Mouse (Mus musculus) retina, postnatal 7 days (tissue): ENCODE measurements around the gene Pcbp3.

Experiments
- DNase-seq: peaks from one replicate; pipeline ENCODE4 v3.0.0-alpha.2; 2012; ENCODE audit warnings: low read depth, low spot score

The Pcbp3 gene

DNA sequence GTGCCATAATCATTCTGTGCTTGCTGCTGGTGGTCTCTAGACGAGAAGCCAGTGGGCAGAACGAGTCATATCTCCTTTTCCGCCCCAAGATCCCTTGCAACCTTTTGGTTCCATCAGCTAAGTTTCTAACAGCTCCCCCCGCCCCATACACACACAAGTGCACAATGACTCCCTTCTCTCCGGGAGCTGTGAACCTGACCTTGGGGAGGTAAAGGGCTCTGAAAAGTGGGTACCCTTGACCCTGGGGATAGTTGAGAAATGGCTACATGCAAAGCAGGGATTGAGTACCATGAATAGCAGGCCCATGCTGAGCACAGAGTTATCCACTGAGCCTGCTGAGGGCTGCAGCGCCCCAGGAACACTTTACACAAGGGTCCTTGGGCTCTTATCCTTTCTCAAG, 229.3 kb downstream of the Pcbp3 start:
- DNase-seq, result no peak

DNA sequence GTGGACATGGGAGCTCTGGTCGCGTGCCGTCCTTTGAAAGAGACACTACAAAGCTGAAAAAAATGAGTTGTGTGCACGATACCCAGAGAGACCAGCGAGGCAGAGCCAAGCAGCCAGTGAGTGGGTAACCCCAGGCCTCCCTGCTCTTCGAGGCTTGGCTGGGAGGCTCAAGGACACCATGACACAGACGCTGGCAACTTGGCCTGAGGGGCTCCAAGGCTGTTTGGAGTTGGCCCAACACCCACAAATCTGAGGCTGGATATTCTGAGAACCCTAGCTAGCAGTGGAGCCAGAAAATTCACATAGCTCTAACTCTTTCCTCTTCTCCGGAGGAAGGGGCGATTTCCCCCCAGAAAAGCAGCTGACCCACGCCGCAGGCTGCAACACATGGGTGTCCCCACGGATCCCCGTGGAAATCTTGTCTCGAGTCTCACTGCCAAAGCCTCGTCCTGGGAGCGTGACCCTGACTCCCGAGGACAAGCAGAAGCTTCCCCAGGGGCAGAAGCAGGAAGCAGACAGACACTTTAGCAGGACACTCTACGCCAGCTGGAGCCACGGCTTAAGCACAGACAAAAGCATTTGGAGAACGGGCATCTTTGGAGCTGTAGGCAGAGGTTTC, 230.0 kb downstream of the Pcbp3 start:
- no peak for DNase-seq

DNA sequence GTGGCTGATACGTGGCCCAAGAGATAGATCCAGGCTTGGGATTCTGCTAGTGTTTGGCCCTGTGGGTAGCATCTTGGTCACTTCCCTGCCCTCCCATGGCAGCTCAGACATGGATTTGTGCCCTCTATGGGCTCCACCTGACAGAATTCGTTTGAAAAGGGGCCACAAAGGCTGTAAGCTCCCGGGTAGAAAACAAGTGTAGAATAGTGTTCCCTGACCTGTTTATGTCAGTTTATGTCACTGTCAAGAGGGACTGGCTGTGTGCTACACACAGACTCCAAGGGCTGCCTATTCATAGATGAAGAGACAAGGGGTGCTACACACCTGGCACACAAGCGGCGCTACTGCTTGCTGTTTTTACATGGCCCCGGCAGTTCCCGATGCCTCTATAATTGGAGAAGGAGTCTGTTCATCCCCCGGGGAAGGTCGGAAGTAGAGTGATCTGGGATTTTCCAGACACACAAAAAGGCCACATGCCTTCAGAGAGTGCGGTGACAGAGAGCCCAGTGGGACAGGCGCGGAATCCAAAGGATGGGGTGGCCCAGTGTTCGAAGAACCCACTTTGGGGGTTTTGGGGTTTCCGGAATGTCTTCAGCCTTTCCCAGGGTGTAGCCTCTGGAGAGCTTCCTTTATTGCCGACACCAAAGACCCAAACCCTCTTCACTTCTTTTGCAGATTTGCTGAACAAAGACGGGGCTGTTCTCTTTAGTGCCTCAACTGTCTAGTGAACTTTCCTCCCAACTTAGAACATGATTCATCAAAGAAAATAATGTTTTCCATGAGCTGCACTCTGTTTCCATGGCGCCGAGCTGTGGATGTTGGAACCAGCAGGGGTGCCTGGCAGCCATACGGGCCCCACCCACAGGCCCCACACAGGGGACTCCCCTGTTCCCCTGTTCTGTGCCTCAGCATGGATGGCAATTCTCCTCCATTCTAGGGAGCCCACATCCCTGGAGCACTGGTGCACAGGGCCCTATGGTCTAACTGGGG, 231.8 kb downstream of the Pcbp3 start:
- DNase-seq, result peak; percentile 30

DNA sequence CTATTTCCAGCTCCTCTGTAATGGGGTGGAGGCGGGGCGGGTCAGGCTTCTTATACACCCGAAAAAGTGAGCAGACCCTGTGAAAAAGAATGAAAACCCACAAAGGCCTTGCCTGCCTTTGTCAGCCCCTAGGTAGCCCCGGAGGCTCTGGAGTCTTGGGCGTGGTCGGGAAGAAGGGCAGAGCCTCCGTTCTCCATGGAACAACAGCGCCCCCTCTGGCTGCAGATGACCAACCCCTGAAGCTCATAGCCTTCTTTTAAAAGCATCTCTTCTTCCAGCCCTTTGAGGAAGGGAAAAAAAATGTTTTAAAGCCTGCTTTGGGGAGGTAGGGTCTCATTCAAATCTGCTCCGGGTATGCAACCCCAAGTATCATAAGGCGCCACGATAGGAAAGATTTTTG, 233.3 kb downstream of the Pcbp3 start:
- DNase-seq, result peak; percentile 33

DNA sequence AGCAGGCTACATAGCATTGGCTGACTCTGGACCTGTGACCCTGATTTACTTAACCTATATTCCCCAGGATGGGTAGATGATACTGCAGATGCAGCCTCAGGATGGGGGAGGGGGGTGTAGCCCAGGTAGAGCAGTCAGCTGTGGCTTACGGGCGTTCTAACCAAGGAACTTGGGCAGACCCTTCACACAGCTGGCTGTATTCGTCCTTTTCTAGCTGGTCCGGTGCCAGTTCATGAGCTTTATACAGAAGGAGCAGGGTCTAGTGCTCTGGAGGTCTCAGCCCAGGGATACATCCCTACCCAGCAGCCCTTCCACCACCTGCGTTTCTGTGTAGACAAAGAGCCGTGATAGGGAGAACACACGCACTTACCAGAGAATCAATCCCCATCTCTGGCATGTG, 234.4 kb downstream of the Pcbp3 start:
- no peak for DNase-seq

DNA sequence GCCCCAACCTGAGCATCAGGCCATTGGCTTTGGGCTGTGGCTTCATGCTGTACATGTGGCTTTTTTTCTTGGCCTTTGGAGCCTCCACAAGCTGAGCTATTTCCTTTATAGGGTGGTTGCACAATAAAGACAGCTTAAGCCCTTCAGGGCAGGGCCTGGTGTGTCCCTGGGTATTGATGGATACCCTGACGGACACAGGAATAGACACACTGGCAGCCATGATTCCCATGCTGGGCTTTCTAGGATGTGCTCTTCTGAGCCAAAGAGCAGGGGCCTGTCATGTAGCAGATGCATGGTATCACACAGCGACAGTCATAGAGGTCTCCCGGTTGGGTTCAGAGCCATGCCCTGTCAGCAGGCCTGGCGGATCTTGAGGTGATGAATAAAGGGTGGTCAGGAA, 234.8 kb downstream of the Pcbp3 start:
- DNase-seq, result no peak

DNA sequence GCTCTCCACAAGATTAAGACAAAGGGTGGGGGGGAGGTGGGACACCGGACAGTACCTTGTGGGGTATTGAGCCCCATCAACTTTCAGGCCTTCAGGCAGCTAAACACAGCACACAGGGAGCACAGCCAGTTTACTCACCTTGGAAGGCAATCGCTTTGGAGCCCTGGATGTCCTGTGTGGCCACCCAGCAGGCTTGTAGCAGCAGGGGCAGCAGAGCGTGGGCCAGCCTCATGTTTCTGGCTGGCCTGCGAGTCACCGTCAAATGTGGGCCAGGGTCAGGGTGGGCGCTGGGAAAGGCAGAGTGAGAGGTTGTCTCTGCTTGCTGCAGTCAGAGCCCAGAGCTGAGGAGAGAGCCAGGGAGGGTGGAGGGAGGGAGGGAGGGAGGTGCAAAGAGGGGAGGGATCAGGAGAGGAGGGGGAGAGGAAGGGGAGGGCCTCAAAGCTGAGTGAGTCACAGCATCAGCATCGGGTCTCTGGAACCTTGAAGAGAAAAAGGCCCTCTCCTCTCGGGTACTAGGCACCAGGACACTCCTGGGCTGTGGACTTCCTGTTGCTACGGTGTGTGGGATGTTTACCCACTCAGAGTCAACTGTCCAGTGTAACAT, 235.9 kb downstream of the Pcbp3 start, which contains the start of gene Col6a1:
Gene Col6a1 (minus strand): TSS at position 487 of the 604 bp plus-strand sequence.
- no peak for DNase-seq

DNA sequence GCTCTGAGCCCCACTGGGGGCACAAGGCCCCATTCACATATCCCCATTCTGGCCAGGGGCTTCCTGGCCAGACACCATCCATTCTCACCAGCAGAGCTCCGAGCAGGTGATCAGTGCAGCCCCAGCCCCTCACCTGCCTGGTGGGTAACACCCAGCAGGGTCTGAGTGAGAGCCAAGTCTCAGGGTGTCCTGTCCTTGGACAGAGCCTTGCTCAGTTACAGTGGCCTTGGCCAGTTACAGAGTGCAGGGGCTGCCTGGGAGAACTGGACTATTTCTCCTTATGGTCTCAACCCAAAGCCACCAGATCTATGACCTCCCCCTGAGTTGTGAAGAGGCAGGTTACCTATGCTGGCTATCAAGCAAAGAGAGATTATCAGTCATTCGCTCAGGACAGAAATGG, 236.6 kb downstream of the Pcbp3 start:
- no peak for DNase-seq

DNA sequence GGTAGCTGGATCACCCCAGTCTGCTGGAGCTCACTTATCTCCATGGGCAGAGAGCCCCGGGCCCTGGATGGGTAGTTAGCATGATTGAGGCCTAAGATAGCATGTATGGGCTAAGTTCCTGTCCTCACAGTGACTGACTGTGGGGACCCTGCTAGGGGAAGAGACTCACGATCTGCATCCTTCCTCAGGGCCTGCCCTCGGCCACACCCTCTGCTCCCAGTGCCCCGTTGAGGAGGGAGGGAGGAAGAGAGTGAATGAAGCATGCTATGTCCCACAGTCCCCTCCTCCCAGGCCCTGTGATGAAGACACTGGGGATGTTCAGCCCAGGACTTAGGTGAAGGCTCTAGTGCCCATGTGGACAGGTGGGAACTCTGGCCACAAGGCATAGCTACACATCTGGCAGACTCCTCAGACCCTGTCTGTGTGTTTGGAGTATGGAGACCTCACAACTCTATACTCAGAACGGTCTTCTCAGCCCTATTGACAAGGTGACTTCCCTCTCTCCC, 237.4 kb downstream of the Pcbp3 start:
- no peak for DNase-seq

DNA sequence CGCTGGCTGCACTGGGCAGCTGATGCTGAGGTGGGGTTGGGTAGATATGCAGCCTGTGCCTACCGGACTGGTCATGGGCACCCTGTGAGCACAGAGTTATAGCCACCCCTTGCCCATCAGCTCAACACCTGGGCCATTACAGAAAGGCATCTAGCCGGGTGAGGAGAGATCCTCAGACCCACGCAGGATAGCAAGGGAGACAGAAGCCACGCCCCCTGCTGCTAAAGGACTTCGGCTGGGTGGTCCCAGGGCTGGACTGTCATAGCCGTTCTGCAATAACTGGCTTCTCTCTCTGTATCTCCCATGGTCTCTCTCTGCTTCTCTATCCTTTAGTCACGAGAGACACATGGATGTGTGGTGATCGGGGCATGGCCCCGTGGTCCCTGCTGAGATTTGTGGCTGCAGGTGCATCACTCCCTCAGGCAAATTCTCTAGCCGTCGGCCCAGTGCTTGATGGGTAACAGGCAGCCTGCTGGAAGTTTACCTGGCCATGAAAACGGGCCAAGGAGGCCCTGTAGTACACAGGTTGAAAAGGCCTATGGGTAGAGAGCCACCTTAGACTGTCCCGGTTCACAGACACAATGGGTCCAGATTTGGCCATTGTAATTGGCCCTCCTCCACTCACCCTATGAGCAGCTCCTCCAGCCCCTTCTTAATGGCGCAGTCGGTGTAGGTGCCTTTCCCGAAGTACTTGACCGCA, 238.8 kb downstream of the Pcbp3 start:
- no peak for DNase-seq

DNA sequence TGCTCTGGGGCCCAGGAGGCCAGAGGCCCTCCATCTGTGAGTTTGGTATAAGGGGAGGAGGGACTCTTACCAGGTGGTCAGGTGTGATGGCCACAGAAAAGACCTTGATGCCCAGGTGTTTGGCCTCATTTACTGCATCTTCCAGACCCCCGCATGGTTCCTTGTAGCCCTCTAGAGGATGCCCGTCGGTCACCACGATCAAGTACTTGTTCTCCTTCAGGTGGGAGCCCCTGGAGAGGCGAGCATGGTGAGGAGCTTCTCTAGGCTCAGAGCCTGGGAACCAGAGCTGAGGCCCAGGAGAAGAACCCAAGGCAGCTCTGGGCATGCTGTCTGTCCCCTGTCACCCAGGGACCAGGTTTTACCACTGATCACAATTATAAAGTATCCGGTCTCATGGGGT, 239.9 kb downstream of the Pcbp3 start:
- no peak for DNase-seq

DNA sequence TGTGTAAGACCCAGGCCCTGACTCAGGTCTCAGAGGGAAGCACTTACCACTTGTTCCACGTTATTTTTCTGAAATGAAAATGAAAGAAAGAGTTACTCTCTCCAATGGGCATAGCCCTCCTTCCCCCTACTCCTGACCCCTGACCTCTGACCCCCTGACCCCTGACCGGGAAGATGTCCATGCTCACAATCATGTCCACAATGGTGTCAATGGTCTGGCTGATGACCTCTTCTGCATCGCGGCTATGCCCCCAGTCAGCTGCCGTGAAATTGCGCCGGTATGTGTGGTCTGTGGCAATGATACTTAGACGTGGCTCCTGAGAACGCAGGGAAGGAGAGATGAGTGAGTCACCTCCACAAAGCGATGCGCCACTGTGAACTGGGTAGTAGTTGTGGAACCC, 240.5 kb downstream of the Pcbp3 start:
- DNase-seq, result no peak

DNA sequence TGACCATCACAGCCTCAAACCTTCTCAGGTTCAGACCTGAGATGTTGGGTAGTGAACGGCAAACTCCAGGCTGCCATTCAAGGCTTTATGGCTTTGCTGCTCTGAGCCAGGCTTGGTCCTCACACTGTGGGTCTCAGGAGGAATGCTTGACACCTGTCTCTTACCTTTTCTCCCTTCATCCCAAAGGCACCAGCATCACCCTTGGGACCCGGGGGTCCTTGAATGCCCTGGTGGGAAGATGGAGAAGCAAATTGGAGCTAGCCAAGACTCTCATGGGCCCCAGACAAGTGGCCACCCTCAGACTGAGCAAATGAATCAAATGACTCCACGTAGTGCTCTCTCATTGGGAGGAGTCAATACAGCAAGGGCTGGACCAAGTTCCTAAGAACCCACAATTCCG, 244.1 kb downstream of the Pcbp3 start:
- DNase-seq, result no peak

DNA sequence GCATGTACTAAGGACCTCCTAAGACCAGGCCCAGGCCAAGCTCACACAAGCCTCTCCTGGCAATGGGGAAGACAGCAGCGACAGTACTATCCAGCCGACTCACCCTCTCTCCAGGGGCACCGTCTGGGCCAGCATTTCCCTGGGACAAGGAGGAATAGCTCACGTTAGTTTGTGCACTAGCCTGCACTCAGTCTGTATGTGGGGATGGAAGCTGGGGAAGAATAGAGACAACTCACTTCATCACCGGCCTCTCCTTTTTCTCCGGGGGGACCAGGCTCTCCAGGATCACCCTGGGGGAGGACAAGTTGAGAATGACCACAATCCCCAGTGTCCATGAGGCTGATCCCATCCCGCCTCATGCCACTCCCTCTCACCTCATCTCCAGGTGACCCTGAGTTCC, 244.7 kb downstream of the Pcbp3 start:
- DNase-seq, result no peak

DNA sequence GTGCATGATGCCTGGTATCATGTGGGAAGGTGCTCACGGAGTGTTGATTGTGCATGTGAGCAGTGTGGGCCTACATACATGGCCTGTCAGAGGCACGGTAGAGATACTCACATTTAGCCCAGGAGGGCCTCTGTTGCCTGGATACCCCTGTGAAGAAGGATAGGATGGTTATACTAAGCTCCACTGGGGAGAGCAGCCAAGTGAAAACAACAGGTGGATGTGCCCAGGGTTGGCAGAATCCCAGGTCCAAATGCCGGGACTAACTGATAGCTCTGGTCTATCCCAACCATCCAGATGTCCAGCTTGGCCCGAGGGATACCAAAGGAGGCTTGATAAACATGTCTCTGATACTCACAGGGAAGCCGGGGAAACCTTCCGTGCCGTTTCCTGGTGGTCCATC, 247.4 kb downstream of the Pcbp3 start:
- DNase-seq, result no peak

DNA sequence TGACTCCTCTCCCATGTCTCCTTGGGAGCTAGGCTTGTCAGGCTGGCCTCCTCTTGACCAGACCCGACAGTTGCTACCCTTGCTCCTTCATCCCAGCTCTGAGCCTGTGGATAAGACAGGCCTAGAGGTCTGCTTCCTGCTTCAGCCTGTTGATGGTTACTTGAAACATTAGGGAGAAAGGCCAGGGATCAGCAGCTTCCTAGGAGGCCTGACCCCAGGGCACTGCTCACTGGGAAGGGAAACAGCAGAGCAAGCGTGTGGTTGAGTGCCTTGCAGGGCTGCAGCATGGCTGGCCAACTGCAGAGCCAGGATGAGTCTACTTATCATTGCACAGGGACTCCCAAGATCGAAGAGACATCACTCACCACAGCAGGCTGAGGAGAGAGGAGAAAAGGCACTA, 249.2 kb downstream of the Pcbp3 start:
- DNase-seq, result no peak
